Mouse (Mus musculus) liver, adult (tissue): ENCODE measurements around the gene Ifna4.

Experiments used
- GATA4 ChIP-seq: IDR thresholded peaks from 2 replicates; pipeline ENCODE4 v1.6.1; 2014; ENCODE audit warnings: mild to moderate bottlenecking, low read length; ENCODE audit not compliant: insufficient replicate concordance

Ifna4 gene

GRCm38 (mm10) chr4:88851026-88851763, 9.5 kb downstream of the Ifna4 start:
- no peak for TF ChIP-seq GATA4

GRCm38 (mm10) chr4:88859214-88859613, 17.6 kb downstream of the Ifna4 start:
- no peak for TF ChIP-seq GATA4

DNA sequence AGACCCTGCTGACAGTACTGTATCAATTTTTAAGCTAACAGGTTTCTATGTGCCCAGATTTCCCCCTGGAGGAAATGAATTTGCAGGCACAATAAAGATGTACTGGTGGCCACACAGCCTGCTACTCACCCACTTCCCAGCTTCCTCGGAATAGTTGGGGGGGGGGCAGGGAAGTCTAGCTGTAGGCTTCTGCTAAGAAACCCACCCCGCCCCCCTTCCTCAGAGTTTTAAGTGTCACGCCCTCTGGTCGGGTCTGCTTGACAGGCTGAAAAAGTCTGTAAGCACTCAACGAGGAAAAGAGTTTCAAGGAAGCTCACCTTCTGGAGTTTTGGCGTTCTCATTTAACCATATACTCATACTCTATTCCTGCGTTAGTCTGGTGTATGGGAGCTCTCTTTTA, 21.6 kb downstream of the Ifna4 start:
- TF ChIP-seq GATA4: no peak

DNA sequence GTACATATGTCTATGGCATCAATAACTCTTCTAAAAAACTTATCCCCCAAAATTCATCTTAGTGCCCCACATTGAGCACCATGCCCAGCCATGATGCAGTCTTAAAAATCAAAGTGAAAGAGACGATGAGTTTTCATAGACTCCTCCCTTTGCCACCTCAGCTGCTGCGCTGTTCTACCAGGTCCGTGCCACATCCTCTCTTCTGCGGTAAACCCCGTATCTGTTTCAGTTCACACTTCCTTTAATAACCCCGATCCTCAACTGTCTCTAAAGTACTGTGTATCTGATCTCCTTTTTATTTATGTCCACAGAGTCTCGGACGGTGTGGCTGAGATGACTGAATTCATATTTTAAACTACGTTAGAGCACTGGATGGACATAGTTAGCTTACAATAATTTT, 22.9 kb downstream of the Ifna4 start:
- TF ChIP-seq GATA4: no peak

DNA sequence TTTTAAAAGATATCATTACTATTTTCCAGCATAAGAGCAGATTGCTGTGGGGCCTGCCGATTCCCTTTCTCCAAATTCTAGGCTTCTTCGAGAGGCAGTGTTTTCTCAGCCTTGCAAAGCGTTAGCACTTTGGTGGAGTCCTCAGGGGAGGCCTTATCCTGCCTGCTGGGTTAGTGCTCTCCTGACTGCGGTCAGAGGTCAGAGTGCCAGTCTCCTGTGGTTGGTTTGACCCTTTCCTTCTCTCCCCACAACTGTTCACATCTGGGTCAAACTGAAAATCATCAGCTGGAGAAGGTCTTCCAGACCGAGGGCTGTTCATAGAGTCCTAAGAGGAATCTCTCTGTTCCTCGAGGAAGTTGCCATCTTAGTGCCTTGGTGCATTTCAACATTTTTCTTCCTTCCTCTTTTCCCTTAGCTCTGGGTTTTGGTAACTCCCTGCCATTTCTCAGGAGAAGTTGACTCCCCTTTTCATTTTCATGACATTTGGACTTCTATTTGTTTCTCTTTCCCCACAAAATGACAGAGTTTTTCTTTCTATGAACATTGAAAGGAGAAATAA, 23.4 kb downstream of the Ifna4 start:
- TF ChIP-seq GATA4: no peak

- no peak for TF ChIP-seq GATA4
These were observed 25.8 kb downstream of the Ifna4 start for GRCm38 (mm10) chr4:88867366-88867925.

DNA sequence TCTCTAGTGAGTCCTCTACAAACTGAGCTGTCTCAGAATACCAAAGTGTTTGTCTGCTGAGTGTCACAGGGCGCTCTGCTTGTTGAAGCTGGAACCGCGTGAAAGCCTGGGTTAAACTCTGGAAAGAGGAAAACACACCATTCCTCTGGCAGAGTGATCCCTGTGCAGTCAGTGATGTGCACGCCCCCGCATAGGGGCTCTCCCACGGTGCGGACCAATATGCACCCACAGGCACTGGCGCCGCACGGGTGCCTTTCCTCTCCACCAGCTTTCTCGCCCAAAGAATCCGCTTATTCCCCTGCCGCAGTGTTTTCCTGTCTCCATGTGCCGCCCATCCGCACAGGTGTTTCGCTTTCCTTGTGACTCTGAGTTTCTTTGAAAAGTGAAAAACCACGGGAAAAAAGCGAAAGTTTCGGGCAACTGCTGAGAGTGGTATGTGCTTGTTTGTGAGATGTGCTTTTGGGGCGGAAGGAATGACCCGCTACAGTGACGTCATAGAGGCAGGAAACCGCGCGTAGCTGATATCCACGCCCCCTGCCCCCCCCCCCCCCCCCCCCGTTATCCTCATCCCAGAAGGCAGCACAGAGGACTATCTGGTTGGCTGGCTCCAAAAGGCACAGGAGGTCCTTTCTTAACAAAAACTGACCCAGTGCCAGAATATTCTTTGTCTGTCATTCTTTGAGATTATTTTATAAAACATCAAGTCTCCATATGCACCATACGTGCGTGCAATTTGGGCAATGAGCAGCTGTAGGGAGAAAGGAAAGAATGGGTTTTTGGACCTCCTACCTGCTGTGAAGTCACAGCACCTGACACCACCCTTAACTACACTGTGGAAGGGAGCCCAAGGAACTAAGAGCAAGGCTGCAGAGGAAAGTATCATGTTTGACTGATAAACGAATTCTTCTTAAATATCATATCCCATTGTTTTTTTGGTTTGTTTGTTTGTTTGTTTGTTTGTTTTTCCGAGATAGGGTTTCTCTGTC, 26.6 kb downstream of the Ifna4 start:
- TF ChIP-seq GATA4: no peak

DNA sequence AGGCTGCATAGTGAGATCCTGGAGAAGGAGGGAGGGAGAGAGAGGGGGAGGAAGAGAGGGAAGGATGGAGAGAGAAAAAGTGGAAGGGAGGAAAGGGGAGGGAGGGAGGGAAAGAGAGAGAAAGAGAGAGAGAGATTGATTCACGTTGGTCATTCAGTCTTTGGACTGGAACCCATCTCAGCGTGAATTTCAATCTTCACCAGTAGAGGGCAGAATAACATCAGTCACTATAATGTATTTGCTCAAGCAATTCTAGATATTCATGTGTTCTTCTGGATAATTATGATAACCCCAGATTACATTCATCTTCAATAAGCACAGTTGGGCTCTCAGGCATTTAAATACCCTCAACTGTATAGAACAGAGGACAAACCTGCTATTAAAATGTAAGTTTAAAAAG, 31.0 kb downstream of the Ifna4 start:
- no peak for TF ChIP-seq GATA4

DNA sequence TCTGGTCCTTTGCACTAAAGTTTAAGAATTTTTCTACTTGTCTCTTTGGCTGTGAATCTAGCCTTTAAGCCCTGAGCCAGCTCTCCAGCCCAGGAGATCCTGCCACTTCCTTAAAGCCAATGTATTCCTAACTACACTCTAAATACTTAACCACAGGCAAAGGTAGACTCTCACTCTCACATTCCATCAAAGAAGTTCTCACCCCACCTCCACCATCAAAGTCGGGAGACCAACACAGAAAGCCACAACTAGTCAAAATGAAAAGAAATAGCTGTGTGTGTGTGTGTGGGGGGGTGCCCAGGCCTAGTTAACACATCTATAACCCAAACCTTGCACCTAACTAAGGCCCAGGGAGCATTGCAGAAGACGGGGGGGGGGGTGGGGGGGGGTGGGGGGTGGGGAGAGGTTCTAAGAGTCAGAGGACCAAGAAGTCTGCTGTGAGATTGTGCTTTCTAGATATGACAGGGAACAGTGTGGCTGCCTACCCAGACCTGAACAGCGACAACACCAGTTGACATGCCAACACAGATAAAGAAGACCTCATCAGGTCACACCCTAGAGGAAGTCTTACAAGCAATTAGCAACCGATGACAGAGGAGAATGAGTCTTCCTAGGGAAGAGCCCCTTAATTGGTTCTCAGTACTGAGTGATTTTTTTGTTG, 33.9 kb downstream of the Ifna4 start:
- no peak for TF ChIP-seq GATA4

- no peak for TF ChIP-seq GATA4
These were observed 34.9 kb downstream of the Ifna4 start for GRCm38 (mm10) chr4:88876520-88876919.

- no peak for TF ChIP-seq GATA4
These were observed 36.6 kb downstream of the Ifna4 start for GRCm38 (mm10) chr4:88878246-88878645.

GRCm38 (mm10) chr4:88878772-88879171, 37.1 kb downstream of the Ifna4 start:
- no peak for TF ChIP-seq GATA4

DNA sequence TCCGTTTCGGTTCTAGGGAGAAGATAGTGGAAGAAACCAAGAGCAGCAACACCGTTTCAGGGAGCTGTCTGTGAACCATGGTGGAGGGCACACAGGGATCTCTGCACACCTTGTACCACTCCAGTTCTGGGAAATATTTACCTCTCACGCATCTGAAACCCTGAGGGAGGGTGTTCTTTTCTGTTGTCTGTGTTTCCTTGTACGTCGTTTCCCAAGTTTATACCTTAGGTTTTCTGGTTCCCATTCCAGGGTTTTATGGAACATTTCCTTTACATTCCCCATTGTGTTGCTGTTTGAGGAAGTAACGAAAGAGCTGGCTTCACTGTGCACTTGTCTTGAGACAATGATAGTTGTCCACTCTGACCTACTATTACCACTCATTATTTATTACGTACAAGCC, 38.4 kb downstream of the Ifna4 start, which contains the start of gene Ifne:
Gene Ifne, minus strand, starts transcription at position 101 of the 400 bp plus-strand sequence.
- TF ChIP-seq GATA4: no peak

GRCm38 (mm10) chr4:88888236-88888635, 46.6 kb downstream of the Ifna4 start:
- no peak for TF ChIP-seq GATA4
